Mouse (Mus musculus) layer of hippocampus, adult 9-10 months (tissue): ENCODE data around the gene Rassf4.
A peak's percentile ranks its signal among the peaks of the same experiment; 100 is the strongest.

ENCODE experiments used
- DNase-seq: peaks from one replicate; pipeline ENCODE4 v3.0.0; 2022; ENCODE audit warnings: low spot score

Rassf4 gene

GRCm38 (mm10) chr6:116671768-116672167 lies 2.0 kb downstream of the Rassf4 start:
- no peak for DNase-seq

- no peak for DNase-seq
Measured at GRCm38 (mm10) chr6:116671031-116671430, 2.7 kb downstream of the Rassf4 start.

GRCm38 (mm10) chr6:116670144-116670543 lies 3.6 kb downstream of the Rassf4 start:
- no peak for DNase-seq

GRCm38 (mm10) chr6:116668682-116669470 lies 4.9 kb downstream of the Rassf4 start:
- DNase-seq, result no peak

GRCm38 (mm10) chr6:116667382-116667781 lies 6.4 kb downstream of the Rassf4 start:
- DNase-seq, result no peak

GRCm38 (mm10) chr6:116666892-116667291 lies 6.9 kb downstream of the Rassf4 start:
- DNase-seq, result no peak

- DNase-seq, result no peak
Measured at GRCm38 (mm10) chr6:116666085-116666750, 7.5 kb downstream of the Rassf4 start.

GRCm38 (mm10) chr6:116664830-116665229 lies 8.9 kb downstream of the Rassf4 start:
- no peak for DNase-seq

- DNase-seq, result no peak
Measured at GRCm38 (mm10) chr6:116664031-116664430, 9.7 kb downstream of the Rassf4 start.

GRCm38 (mm10) chr6:116663364-116663763 lies 10.4 kb downstream of the Rassf4 start:
- no peak for DNase-seq

- peak; percentile 68 for DNase-seq
Measured at GRCm38 (mm10) chr6:116653684-116654454, 19.9 kb downstream of the Rassf4 start.

- DNase-seq, result no peak
Measured at GRCm38 (mm10) chr6:116653191-116653590, 20.6 kb downstream of the Rassf4 start.

- no peak for DNase-seq
Measured at GRCm38 (mm10) chr6:116651437-116652118, 22.2 kb downstream of the Rassf4 start.

- no peak for DNase-seq
Measured at GRCm38 (mm10) chr6:116650406-116650805, 23.3 kb downstream of the Rassf4 start, which contains the start of gene Depp1. Gene Depp1, plus strand, starts transcription at chr6:116650609.

GRCm38 (mm10) chr6:116649811-116650210 lies 23.9 kb downstream of the Rassf4 start:
- DNase-seq, result no peak

- DNase-seq, result no peak
Measured at GRCm38 (mm10) chr6:116647763-116648162, 26.0 kb downstream of the Rassf4 start.

GRCm38 (mm10) chr6:116644335-116644734 lies 29.4 kb downstream of the Rassf4 start:
- no peak for DNase-seq

GRCm38 (mm10) chr6:116643881-116644280 lies 29.9 kb downstream of the Rassf4 start:
- no peak for DNase-seq

- DNase-seq, result no peak
Measured at GRCm38 (mm10) chr6:116642942-116643341, 30.8 kb downstream of the Rassf4 start.

GRCm38 (mm10) chr6:116639663-116640062 lies 34.1 kb downstream of the Rassf4 start:
- DNase-seq, result no peak

GRCm38 (mm10) chr6:116638871-116639270 lies 34.9 kb downstream of the Rassf4 start:
- no peak for DNase-seq

- no peak for DNase-seq
Measured at GRCm38 (mm10) chr6:116637496-116637895, 36.3 kb downstream of the Rassf4 start.
